14 mouse cellular contexts compared by ENCODE assay signal in the genomic region with DNA sequence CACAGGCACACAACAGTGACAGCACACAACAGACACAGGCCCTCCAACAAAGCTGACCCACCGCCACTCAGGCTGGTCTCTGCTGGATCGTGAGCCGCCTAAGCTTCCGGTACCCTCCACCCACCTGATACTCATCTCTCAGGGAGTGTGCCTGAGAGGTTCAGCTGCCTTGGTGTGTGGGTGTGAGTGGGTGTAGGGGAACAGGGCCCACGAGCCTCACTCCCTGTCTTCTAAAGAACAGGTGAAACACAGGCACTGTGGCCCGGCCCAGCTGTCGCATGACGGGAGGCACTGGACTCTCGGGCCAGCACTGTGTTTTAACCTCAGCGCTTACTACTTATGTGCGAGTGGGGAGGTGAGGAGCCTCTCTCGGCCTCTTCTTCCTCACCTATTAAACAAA. TPM values are rescaled to one million over a fixed set of nuclear protein-coding genes. Genes with fewer than 3 reads are reported as not detected.
DNase-seq lines count a peak whose midpoint lies in the region; ATAC-seq lines count a peak whose summit lies in the region.
"Had no signal": no experiment of that assay in that cellular context is flagged by ENCODE, and none has a peak within 500 bp of the region (broad histone marks: within the 10 kb centered on the region; RNA-seq: fewer than 3 reads in every experiment).

No protein-coding gene starts in this region.

- H3K27me3 ChIP-seq in liver, embryonic 11.5 days (replicated peaks; ENCODE audit: control insufficient read depth, insufficient read depth, low read length): no peaks in the 10 kb centered on the region
- H3K27me3 ChIP-seq in embryonic facial prominence, embryonic 14.5 days (replicated peaks; ENCODE audit: control insufficient read depth, insufficient read depth, low read length): no peaks in the 10 kb centered on the region
- H3K27me3 ChIP-seq in midbrain, embryonic 13.5 days: no peaks in the 10 kb centered on the region
- H3K27me3 ChIP-seq: CH12.LX; stomach, embryonic 15.5 days had no signal

- H3K27ac ChIP-seq in liver, embryonic 11.5 days (ENCODE audit: low read depth, low read length): no peak overlapping the region
- no peak overlapping the region for H3K27ac ChIP-seq in embryonic facial prominence, embryonic 14.5 days (replicated peaks; ENCODE audit: low read depth, low read length)
- no peak overlapping the region for H3K27ac ChIP-seq in midbrain, embryonic 13.5 days
- H3K27ac ChIP-seq: liver, embryonic 15.5 days; stomach, embryonic 15.5 days had no signal

- H3K4me2 ChIP-seq in liver, embryonic 11.5 days: no peak overlapping the region
- H3K4me2 ChIP-seq in embryonic facial prominence, embryonic 14.5 days (ENCODE audit: low read depth, low read length): peak overlapping the region; percentile 15; the same call in 1 of the 2 replicates
- no peak overlapping the region for H3K4me2 ChIP-seq in midbrain, embryonic 13.5 days (replicated peaks)

- no peak overlapping the region for H3K4me3 ChIP-seq in liver, embryonic 11.5 days (ENCODE audit: low read depth, low read length)
- H3K4me3 ChIP-seq in embryonic facial prominence, embryonic 14.5 days (ENCODE audit: low read depth, low read length): no peak overlapping the region
- no peak overlapping the region for H3K4me3 ChIP-seq in midbrain, embryonic 13.5 days (replicated peaks)
- H3K4me3 ChIP-seq: liver, embryonic 15.5 days had no signal

- peak; percentile 89 for DNase-seq in heart, adult 11 months
- DNase-seq in heart, adult 9 months (ENCODE audit: low spot score in 2 of 2): no peak
- DNase-seq in liver, embryonic 11.5 days (ENCODE audit: low spot score): no peak
- DNase-seq in liver: no peak
- DNase-seq in embryonic facial prominence, embryonic 14.5 days (ENCODE audit: low spot score): no peak
- no peak for DNase-seq in adipocyte (ENCODE audit: low spot score)
- DNase-seq in lung, postnatal 36 days: no peak
- DNase-seq: cerebellum, postnatal 14 days; kidney, adult 2 months; retina, postnatal 1 day had no signal

- WGBS in liver, embryonic 11.5 days: 78% methylated on average over 12 of the region's 12 CpGs
- 81% methylated on average over 12 of the region's 12 CpGs for WGBS in embryonic facial prominence, embryonic 14.5 days
- 89% methylated on average over 12 of the region's 12 CpGs for WGBS in midbrain, embryonic 13.5 days

- 0 out of 2 replicates have a peak overlapping the region, but pooled peaks have one; percentile 11 for H3K9ac ChIP-seq in liver, embryonic 11.5 days (ENCODE audit: low read depth, low read length)
- H3K9ac ChIP-seq in embryonic facial prominence, embryonic 14.5 days (ENCODE audit: low read depth, low read length): peak overlapping the region; percentile 25; the same call in 1 of the 2 replicates
- H3K9ac ChIP-seq in midbrain, embryonic 13.5 days (replicated peaks): peak overlapping the region; percentile 44
- H3K9ac ChIP-seq: stomach, embryonic 15.5 days had no signal

- no peak for ATAC-seq in liver, embryonic 11.5 days (replicated peaks; ENCODE audit: low FRiP score)
- ATAC-seq in embryonic facial prominence, embryonic 14.5 days (ENCODE audit: low read depth): no peak
- no peak for ATAC-seq in midbrain, embryonic 13.5 days

- H3K9me3 ChIP-seq in liver, embryonic 11.5 days (ENCODE audit: control insufficient read depth, low read length): no peaks in the 10 kb centered on the region
- no peaks in the 10 kb centered on the region for H3K9me3 ChIP-seq in embryonic facial prominence, embryonic 14.5 days (ENCODE audit: control insufficient read depth, low read length)
- H3K9me3 ChIP-seq in midbrain, embryonic 13.5 days: no peaks in the 10 kb centered on the region
- H3K9me3 ChIP-seq: liver, embryonic 15.5 days; stomach, embryonic 15.5 days had no signal

- H3K36me3 ChIP-seq in liver, embryonic 11.5 days (ENCODE audit: control insufficient read depth, insufficient read depth, low read length): peaks cover 10% of the 10 kb centered on the region; the same call in 1 of the 2 replicates
- peaks cover 22% of the 10 kb centered on the region; the same call in 1 of the 2 replicates for H3K36me3 ChIP-seq in embryonic facial prominence, embryonic 14.5 days (ENCODE audit: control insufficient read depth, insufficient read depth, low read length)
- peaks cover 29% of the 10 kb centered on the region for H3K36me3 ChIP-seq in midbrain, embryonic 13.5 days

- H3K4me1 ChIP-seq in liver, embryonic 11.5 days (replicated peaks; ENCODE audit: control insufficient read depth, insufficient read depth, low read length): peaks cover 23% of the 10 kb centered on the region
- H3K4me1 ChIP-seq in embryonic facial prominence, embryonic 14.5 days (ENCODE audit: control insufficient read depth, insufficient read depth, low read length): peaks cover 17% of the 10 kb centered on the region
- H3K4me1 ChIP-seq in midbrain, embryonic 13.5 days (replicated peaks): peaks cover 48% of the 10 kb centered on the region

RNA-seq across cellular contexts. Expression of a gene that starts 2.8 kb away (rescaled TPM):
- 73.9 and 80.4 TPM in 2 replicates for polyA plus RNA-seq in liver, embryonic 11.5 days (2014; fragmentation: Nextera tagmentation; extraction: Ambion mirVana)
- 79.5 and 87.5 TPM in 2 replicates for polyA plus RNA-seq in embryonic facial prominence, embryonic 14.5 days (2014; fragmentation: Nextera tagmentation; extraction: Ambion mirVana)
- 88.6 and 94.5 TPM in 2 replicates for polyA plus RNA-seq in midbrain, embryonic 13.5 days (2015; fragmentation: Nextera tagmentation; extraction: Ambion mirVana)

RNA-seq across cellular contexts. Expression of a gene that starts 9.2 kb away (rescaled TPM):
- polyA plus RNA-seq in liver, embryonic 11.5 days (2014; fragmentation: Nextera tagmentation; extraction: Ambion mirVana): 19.9 and 20.5 TPM in 2 replicates
- 22.2 and 26.7 TPM in 2 replicates for polyA plus RNA-seq in embryonic facial prominence, embryonic 14.5 days (2014; fragmentation: Nextera tagmentation; extraction: Ambion mirVana)
- polyA plus RNA-seq in midbrain, embryonic 13.5 days (2015; fragmentation: Nextera tagmentation; extraction: Ambion mirVana): 21.3 and 24.3 TPM in 2 replicates

RNA-seq across cellular contexts. Expression of a gene that starts 21.4 kb away (rescaled TPM):
- 121 and 128 TPM in 2 replicates for polyA plus RNA-seq in liver, embryonic 11.5 days (2014; fragmentation: Nextera tagmentation; extraction: Ambion mirVana)
- polyA plus RNA-seq in embryonic facial prominence, embryonic 14.5 days (2014; fragmentation: Nextera tagmentation; extraction: Ambion mirVana): 113 and 133 TPM in 2 replicates
- polyA plus RNA-seq in midbrain, embryonic 13.5 days (2015; fragmentation: Nextera tagmentation; extraction: Ambion mirVana): 152 TPM in 2 replicates

RNA-seq across cellular contexts. Expression of a gene that starts 23.5 kb away (rescaled TPM):
- polyA plus RNA-seq in liver, embryonic 11.5 days (2014; fragmentation: Nextera tagmentation; extraction: Ambion mirVana): 119 and 121 TPM in 2 replicates
- polyA plus RNA-seq in embryonic facial prominence, embryonic 14.5 days (2014; fragmentation: Nextera tagmentation; extraction: Ambion mirVana): 132 and 143 TPM in 2 replicates
- polyA plus RNA-seq in midbrain, embryonic 13.5 days (2015; fragmentation: Nextera tagmentation; extraction: Ambion mirVana): 237 and 241 TPM in 2 replicates

RNA-seq across cellular contexts. Expression of a gene that starts 26.9 kb away (rescaled TPM):
- polyA plus RNA-seq in liver, embryonic 11.5 days (2014; fragmentation: Nextera tagmentation; extraction: Ambion mirVana): 6.2 and 6.7 TPM in 2 replicates
- 1.2 and 1.6 TPM in 2 replicates for polyA plus RNA-seq in embryonic facial prominence, embryonic 14.5 days (2014; fragmentation: Nextera tagmentation; extraction: Ambion mirVana)
- polyA plus RNA-seq in midbrain, embryonic 13.5 days (2015; fragmentation: Nextera tagmentation; extraction: Ambion mirVana): 0.80 and 0.81 TPM in 2 replicates
